Mouse (Mus musculus) neural tube, embryonic 13.5 days (tissue): Measurements from ENCODE around the gene Ift88. TPM values are rescaled to one million over a fixed set of nuclear protein-coding genes. Genes with fewer than 3 reads are reported as not detected.
A peak's percentile ranks its signal among the peaks of the same experiment; 100 is the strongest.
"Not testable (repeated sequence)": the region's sequence is repeated elsewhere in the genome, so short reads cannot be mapped to it uniquely, and the experiment has no call there.

Experiments used
- ATAC-seq: fragments of 200-750 bp; cut with Nextera tagmentation; 2 replicates; pipeline ENCODE4 v1.8.0; 2017; ENCODE audit warnings: low read depth, mild to moderate bottlenecking, moderate TSS enrichment, moderate library complexity
- H3K27ac ChIP-seq: fragments of 300-500 bp; sonication (generic); replicated peaks from 2 replicates; pipeline ENCODE4 v1.5.1; 2015; ENCODE audit warnings: moderate library complexity, mild to moderate bottlenecking, inconsistent platforms
- H3K27me3 ChIP-seq: fragments of 300-500 bp; sonication (generic); 2 replicates; pipeline ENCODE4 v1.6.1; 2015; ENCODE audit warnings: mild to moderate bottlenecking, inconsistent platforms
- H3K36me3 ChIP-seq: fragments of 300-500 bp; sonication (generic); 2 replicates; pipeline ENCODE4 v1.6.1; 2015; ENCODE audit warnings: mild to moderate bottlenecking, inconsistent platforms
- H3K4me1 ChIP-seq: fragments of 300-500 bp; sonication (generic); replicated peaks from 2 replicates; pipeline ENCODE4 v1.6.1; 2015; ENCODE audit warnings: inconsistent platforms
- H3K4me2 ChIP-seq: fragments of 300-500 bp; sonication (generic); 2 replicates; pipeline ENCODE4 v1.6.1; 2015; ENCODE audit warnings: inconsistent platforms, mild to moderate bottlenecking, moderate library complexity
- H3K4me3 ChIP-seq: fragments of 300-500 bp; sonication (generic); 2 replicates; pipeline ENCODE4 v1.5.1; 2015; ENCODE audit warnings: mild to moderate bottlenecking, inconsistent platforms
- H3K9ac ChIP-seq: fragments of 300-500 bp; sonication (generic); 2 replicates; pipeline ENCODE4 v1.6.1; 2015; ENCODE audit warnings: moderate library complexity, mild to moderate bottlenecking, inconsistent platforms
- H3K9me3 ChIP-seq: fragments of 300-500 bp; sonication (generic); 2 replicates; pipeline ENCODE4 v1.6.1; 2016; ENCODE audit warnings: inconsistent platforms
- WGBS: fragments of 180-500 bp; shearing (Covaris S2); methylation state at CpG from one replicate; pipeline ENCODE4 v1.1.7; 2015; 5-methylcytosine and 5-hydroxymethylcytosine counted together
- polyA plus RNA-seq: library from polyadenylated mRNA; unstranded; fragments of >200 nt; fragmentation: Nextera tagmentation; extraction: Ambion mirVana; gene quantifications from 2 replicates; pipeline ENCODE4 v1.2.1, GENCODE M21; 2015

Gene Ift88
- polyA plus RNA-seq, 1 experiment from 2014 or later: 13.9 TPM

- H3K9ac ChIP-seq: peak overlapping the region; percentile 47; the same call in 1 of the 2 replicates
- H3K27me3 ChIP-seq: peaks cover 26% of the 10 kb centered on the region
- H3K4me1 ChIP-seq: peaks cover 7% of the 10 kb centered on the region
- peak; percentile 29 for ATAC-seq
- H3K27ac ChIP-seq: no peak overlapping the region
- H3K36me3 ChIP-seq: no peaks in the 10 kb centered on the region
- H3K4me2 ChIP-seq: peak overlapping the region; percentile 69
- no peaks in the 10 kb centered on the region for H3K9me3 ChIP-seq
- 20% methylated on average over 13 of the region's 13 CpGs for WGBS
- peak overlapping the region; percentile 61 for H3K4me3 ChIP-seq
Measured at GRCm38 (mm10) chr14:57398813-57399427, 24.9 kb upstream of the Ift88 start.

GRCm38 (mm10) chr14:57402815-57403214, 21.0 kb upstream of the Ift88 start:
- Histone ChIP-seq H3K4me3 (no peak overlapping the region), H3K36me3 (no peaks in the 10 kb centered on the region), H3K27ac (no peak overlapping the region), H3K9me3 (no peaks in the 10 kb centered on the region), H3K27me3 (peaks cover 9% of the 10 kb centered on the region), H3K4me2 (no peak overlapping the region), H3K4me1 (peaks cover 13% of the 10 kb centered on the region), H3K9ac (no peak overlapping the region)
- no peak for ATAC-seq

- Histone ChIP-seq H3K36me3 (no peaks in the 10 kb centered on the region), H3K9ac (no peak overlapping the region), H3K4me1 (peaks cover 10% of the 10 kb centered on the region; the same call in 1 of the 2 replicates), H3K27ac (no peak overlapping the region), H3K4me3 (no peak overlapping the region), H3K9me3 (no peaks in the 10 kb centered on the region), H3K4me2 (peak overlapping the region; percentile 25), H3K27me3 (no peaks in the 10 kb centered on the region)
- WGBS: 6% methylated on average over 12 of the region's 12 CpGs
- ATAC-seq: peak; percentile 77
Measured at GRCm38 (mm10) chr14:57407039-57407987, 16.5 kb upstream of the Ift88 start.

GRCm38 (mm10) chr14:57408100-57408499, 15.8 kb upstream of the Ift88 start:
- H3K27me3 ChIP-seq: no peaks in the 10 kb centered on the region
- H3K4me3 ChIP-seq: no peak overlapping the region
- no peak for ATAC-seq
- no peak overlapping the region for H3K27ac ChIP-seq
- peaks cover 11% of the 10 kb centered on the region; the same call in 1 of the 2 replicates for H3K4me1 ChIP-seq
- 85% methylated on average over 8 of the region's 8 CpGs for WGBS
- no peaks in the 10 kb centered on the region for H3K9me3 ChIP-seq
- no peak overlapping the region for H3K9ac ChIP-seq
- H3K36me3 ChIP-seq: no peaks in the 10 kb centered on the region
- no peak overlapping the region for H3K4me2 ChIP-seq

- Histone ChIP-seq H3K9me3 (no peaks in the 10 kb centered on the region), H3K4me2 (peak overlapping the region; percentile 28; the same call in 1 of the 2 replicates), H3K27ac (no peak overlapping the region), H3K36me3 (no peaks in the 10 kb centered on the region), H3K27me3 (no peaks in the 10 kb centered on the region), H3K4me3 (no peak overlapping the region), H3K9ac (no peak overlapping the region), H3K4me1 (peaks cover 11% of the 10 kb centered on the region; the same call in 1 of the 2 replicates)
- WGBS: 11% methylated on average over 6 of the region's 6 CpGs
- peak; percentile 54; the same call in 1 of the 2 replicates for ATAC-seq
Measured at GRCm38 (mm10) chr14:57409106-57409505, 14.8 kb upstream of the Ift88 start.

GRCm38 (mm10) chr14:57412166-57412565, 11.7 kb upstream of the Ift88 start:
- no peak overlapping the region for H3K4me3 ChIP-seq
- no peak overlapping the region for H3K27ac ChIP-seq
- peaks cover 8% of the 10 kb centered on the region; the same call in 1 of the 2 replicates for H3K4me1 ChIP-seq
- ATAC-seq: no peak
- H3K4me2 ChIP-seq: no peak overlapping the region
- no peaks in the 10 kb centered on the region for H3K27me3 ChIP-seq
- H3K36me3 ChIP-seq: no peaks in the 10 kb centered on the region
- no peaks in the 10 kb centered on the region for H3K9me3 ChIP-seq
- WGBS: 61% methylated on average over 7 of the region's 7 CpGs
- H3K9ac ChIP-seq: no peak overlapping the region

- Histone ChIP-seq H3K4me3 (no peak overlapping the region), H3K4me2 (no peak overlapping the region), H3K9me3 (no peaks in the 10 kb centered on the region), H3K36me3 (no peaks in the 10 kb centered on the region), H3K27ac (no peak overlapping the region), H3K9ac (no peak overlapping the region), H3K4me1 (0 out of 2 replicates have a peak, but pooled peaks cover 3% of the 10 kb centered on the region), H3K27me3 (peaks cover 6% of the 10 kb centered on the region; the same call in 1 of the 2 replicates)
- ATAC-seq: no peak
- WGBS: 91% methylated on average over 2 of the region's 2 CpGs
Measured at GRCm38 (mm10) chr14:57417187-57417586, 6.7 kb upstream of the Ift88 start.

- Histone ChIP-seq H3K27ac (peak overlapping the region; percentile 81), H3K4me2 (peak overlapping the region; percentile 77), H3K4me3 (peak overlapping the region; percentile 86), H3K9ac (peak overlapping the region; percentile 84), H3K27me3 (peaks cover 6% of the 10 kb centered on the region; the same call in 1 of the 2 replicates), H3K9me3 (no peaks in the 10 kb centered on the region), H3K4me1 (peaks cover 11% of the 10 kb centered on the region), H3K36me3 (no peaks in the 10 kb centered on the region)
- peak; percentile 87 for ATAC-seq
- WGBS: 1% methylated on average over 24 of the region's 24 CpGs
Measured at GRCm38 (mm10) chr14:57424212-57424561, 325 bp downstream of the Ift88 start.

- 88% methylated on average over 2 of the region's 2 CpGs for WGBS
- H3K4me2 ChIP-seq: no peak overlapping the region
- no peaks in the 10 kb centered on the region for H3K9me3 ChIP-seq
- H3K9ac ChIP-seq: no peak overlapping the region
- H3K27ac ChIP-seq: no peak overlapping the region
- peaks cover 13% of the 10 kb centered on the region for H3K36me3 ChIP-seq
- peaks cover under 1% of the 10 kb centered on the region; the same call in 1 of the 2 replicates for H3K4me1 ChIP-seq
- no peaks in the 10 kb centered on the region for H3K27me3 ChIP-seq
- no peak overlapping the region for H3K4me3 ChIP-seq
- no peak for ATAC-seq
Measured at GRCm38 (mm10) chr14:57430451-57430850, 6.6 kb downstream of the Ift88 start.

- Histone ChIP-seq H3K27ac (no peak overlapping the region), H3K27me3 (no peaks in the 10 kb centered on the region), H3K36me3 (peaks cover 47% of the 10 kb centered on the region), H3K4me3 (no peak overlapping the region), H3K9me3 (no peaks in the 10 kb centered on the region), H3K4me1 (no peaks in the 10 kb centered on the region), H3K9ac (no peak overlapping the region), H3K4me2 (no peak overlapping the region)
- WGBS: 75% methylated on average over 1 of the region's 1 CpGs
- ATAC-seq: no peak
Measured at GRCm38 (mm10) chr14:57452516-57452915, 28.7 kb downstream of the Ift88 start.

GRCm38 (mm10) chr14:57459883-57460282, 36.0 kb downstream of the Ift88 start:
- Histone ChIP-seq H3K27me3 (no peaks in the 10 kb centered on the region), H3K27ac (no peak overlapping the region), H3K36me3 (peaks cover 21% of the 10 kb centered on the region; the same call in 1 of the 2 replicates), H3K4me1 (no peaks in the 10 kb centered on the region), H3K4me3 (no peak overlapping the region), H3K9me3 (no peaks in the 10 kb centered on the region), H3K9ac (no peak overlapping the region), H3K4me2 (no peak overlapping the region)
- ATAC-seq: no peak
- 94% methylated on average over 5 of the region's 5 CpGs for WGBS

- not testable (repeated sequence) for H3K4me2 ChIP-seq, ATAC-seq, H3K27me3 ChIP-seq, H3K9ac ChIP-seq, H3K4me1 ChIP-seq, H3K4me3 ChIP-seq, H3K9me3 ChIP-seq, H3K27ac ChIP-seq
- 87% methylated on average over 5 of the region's 5 CpGs for WGBS
- peaks cover 21% of the 10 kb centered on the region; the same call in 1 of the 2 replicates for H3K36me3 ChIP-seq
Measured at GRCm38 (mm10) chr14:57460326-57460725, 36.5 kb downstream of the Ift88 start.
